Mouse (Mus musculus) lung, adult 18-20 months (tissue): ENCODE results near the gene Tecta.
A peak's percentile ranks its signal among the peaks of the same experiment; 100 is the strongest.

ENCODE experiments used
- DNase-seq, 2 experiments: peaks; one replicate each; pipeline ENCODE4 v3.0.0; 2022; ENCODE audit warnings: mixed read lengths in 2 of 2

Tecta gene

GRCm38 (mm10) chr9:42399829-42400228, at the start of gene Tecta:
Tecta (minus strand) TSS chr9:42399929.
- DNase-seq, result no peak

DNA sequence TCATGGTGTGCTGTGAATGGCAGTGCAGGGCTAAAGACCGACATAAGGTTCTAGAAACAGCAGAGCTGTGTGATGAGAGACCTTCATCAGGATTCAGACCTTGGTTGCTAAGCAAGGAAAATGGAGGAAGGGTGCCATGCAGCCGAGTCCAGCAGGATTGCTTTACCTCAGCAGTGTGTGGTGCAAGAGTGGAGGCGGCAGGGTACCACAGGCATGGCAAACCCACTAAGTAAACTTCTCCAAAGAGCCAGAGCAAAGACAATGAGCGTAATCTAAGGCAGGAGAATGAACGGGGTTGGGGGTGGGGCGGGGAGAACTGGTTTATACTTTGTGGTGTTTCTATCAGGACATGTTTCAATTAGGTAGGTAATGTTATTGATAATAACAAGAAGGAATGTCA, 49.3 kb upstream of the Tecta start:
- no peak for DNase-seq

GRCm38 (mm10) chr9:42442100-42442499, 42.4 kb upstream of the Tecta start:
- no peak for DNase-seq

DNA sequence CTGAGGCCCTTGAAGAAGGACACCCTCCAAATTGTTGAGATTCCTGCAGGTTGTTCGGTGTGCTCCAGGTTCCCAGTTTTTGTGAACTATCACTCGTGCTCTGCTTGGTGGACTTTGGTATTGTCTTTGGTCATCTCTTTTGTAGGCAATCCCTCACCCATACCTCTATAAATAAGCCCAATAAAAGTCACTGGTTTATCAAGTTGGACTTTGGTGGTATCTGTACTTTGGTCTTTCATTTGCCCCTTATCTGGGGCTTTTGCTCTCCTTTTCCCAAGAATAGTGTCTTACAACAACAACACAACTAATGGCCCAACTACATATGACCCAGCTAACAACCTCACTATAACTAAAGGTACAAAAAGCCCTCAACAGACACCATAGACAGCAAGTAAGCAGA, 41.5 kb upstream of the Tecta start:
- no peak for DNase-seq

DNA sequence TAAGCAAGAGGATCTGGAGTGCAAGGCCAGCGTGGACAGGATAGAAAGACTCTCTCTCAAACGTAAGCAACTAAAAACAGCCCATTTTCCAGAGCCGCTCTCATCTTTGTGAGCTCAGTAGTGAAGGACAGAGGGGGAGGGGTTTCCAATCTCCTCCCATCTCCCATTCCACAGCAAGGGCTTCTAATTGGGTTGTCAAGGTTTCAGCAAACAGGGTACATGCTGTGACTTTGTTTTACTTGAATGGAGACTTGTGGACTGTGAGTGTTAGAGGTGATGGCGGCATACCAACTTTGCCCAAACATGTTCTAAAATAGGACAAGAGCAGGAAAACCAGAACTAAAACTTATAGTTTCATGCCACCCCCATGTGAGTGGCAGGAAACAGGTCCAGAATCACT, 39.7 kb upstream of the Tecta start:
- DNase-seq, result no peak

DNA sequence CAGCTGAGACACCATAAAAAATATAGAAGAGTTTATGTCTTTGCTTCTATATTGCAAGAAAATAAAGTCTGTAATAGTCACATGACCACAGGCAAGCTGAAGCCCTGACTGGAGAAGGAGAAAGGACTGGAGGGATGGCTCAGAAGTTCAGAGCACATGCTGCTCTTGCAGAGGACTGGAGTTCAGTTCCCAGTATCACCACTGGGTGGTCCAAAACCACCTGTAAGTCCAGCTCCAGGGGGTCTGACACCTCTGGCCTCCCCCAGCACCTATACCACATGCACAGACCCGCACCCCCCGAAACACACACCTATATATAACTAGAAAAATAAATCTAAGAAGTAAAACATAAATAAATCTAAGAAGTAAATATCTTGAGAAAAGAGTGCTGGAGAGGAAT, 32.4 kb upstream of the Tecta start:
- no peak for DNase-seq

DNA sequence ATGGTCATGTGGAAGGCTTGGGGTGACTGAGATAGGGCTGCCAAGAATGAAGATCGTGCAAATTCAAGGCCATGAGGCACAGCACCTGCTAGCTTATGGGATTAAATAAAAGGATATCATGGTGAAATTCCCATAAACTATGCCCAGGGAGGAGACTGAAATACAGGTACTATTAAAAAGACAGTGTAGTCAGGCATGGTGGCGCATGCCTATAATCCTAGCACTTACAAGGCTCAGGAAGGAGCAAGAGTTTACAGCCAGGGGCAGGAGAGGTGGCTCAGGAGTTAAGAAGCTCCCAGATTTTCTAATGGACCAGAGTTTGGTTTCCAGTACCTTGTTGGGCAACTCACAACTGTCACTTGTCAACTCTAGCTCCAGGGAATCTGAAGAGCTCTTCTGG, 31.9 kb upstream of the Tecta start:
- DNase-seq, result no peak

DNA sequence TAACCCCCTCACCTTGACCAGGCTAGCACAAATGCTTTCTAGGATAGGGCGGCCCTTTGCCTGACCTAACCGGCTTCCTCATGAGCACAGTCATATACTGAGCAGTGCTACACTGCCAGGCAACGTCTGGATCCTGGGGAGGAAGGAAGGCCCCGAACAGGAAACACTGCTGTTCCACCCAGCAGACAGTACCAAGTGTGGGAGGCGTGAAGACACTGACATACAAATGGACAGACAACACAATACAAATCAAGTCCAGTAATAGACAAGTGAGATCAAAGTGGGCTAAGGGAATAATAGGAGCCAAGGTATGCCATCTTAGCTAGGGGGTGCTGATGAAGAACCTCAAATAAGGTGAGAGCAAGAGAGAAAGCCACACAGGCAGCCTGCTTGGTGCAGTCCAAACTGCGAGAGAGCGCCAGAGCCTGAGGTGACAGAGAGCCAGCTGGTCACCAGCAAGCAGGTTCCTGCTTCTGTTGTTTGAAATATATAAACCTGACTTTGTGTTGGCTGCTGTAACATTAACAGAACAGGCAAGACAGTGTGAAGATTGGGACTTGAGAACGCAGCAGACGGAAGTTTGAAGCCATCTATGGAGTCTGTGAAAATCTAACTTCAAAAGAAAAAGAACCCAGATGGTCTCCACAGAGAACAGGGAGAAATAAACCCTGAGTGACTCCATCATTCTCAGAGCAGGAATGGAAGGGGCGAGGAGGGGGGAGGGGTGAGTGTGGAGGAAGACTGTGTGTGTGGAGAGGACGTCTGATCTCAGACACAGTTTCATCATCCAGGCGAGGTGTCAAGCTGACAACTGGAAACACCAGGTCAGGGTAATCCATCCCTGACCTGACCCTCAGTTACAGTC, 28.6 kb upstream of the Tecta start:
- DNase-seq, result peak; percentile 24 to 36

- DNase-seq, result peak; percentile 10 to 40
Observed at GRCm38 (mm10) chr9:42426661-42427358, 27.1 kb upstream of the Tecta start.

- peak; percentile 72 to 76 for DNase-seq
Observed at GRCm38 (mm10) chr9:42423649-42424048, 23.9 kb upstream of the Tecta start.

- DNase-seq, result peak in 1 of 2 experiments; percentile 21
Observed at GRCm38 (mm10) chr9:42419687-42420086, 20.0 kb upstream of the Tecta start.

DNA sequence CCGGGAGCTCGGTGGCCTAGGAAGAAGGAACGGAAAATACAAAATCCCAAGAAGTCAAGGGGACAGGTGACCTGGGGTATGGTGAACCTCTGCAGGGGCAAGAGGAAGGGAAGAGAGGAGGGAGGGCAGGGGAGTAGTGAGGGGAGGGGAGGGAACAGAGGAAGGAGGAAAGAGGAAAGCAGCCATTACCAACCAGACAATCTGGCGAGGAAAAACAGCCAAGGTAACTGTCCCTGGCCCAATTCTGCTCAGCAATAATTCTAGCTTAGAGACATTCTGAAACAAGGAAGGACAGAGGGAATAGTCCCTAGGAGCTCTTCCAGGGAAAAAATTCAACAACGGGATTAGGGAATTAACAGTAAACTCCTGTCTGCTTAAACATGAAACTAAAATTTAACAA, 19.1 kb upstream of the Tecta start:
- no peak for DNase-seq

DNA sequence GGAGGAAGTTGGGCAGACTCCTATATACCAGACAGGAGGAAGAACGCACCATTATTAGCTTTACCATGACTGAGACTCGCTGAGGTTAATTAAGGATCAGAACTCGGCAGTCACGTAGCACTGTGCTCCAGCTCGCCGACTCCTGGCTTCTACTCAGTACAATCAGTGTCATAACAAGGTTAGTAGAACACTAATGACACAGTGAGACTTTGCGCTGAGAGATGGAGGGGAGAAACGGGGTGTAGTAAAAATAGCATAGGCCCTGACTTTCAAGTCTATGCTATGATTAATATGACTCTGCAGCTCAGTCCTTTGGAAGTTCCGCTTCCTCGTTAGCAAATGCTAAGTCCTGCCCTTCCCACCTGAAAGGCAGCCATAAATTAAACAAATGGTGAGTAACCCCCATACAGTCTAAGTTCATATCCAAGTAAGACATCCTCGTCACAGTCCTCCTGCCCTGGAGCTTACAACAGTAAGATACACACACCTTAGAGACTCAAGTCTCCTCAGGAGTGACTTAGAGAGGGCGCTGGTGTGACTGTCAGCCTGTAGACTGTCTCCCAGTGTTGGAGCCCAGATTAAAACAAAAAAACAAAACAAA, 17.7 kb upstream of the Tecta start:
- DNase-seq, result no peak

DNA sequence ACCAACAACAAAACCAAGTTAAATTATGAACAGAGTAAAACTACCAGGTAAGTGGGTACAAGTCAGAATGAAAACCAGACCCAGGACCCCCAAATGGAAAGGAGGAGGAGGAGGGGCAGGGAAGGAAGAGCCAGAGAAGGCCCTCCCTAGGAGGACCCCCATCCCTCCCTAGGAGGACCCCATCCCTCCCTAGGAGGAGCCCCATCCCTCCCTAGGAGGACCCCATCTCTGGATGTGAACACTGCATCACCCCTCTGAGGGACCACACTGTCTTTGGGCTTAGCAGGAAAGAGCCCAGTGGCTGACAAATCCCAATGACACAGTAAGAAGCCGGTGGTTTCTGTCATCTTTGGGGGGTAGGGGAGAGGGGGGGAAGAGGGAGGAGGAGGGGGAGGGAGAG, 15.5 kb upstream of the Tecta start:
- DNase-seq, result no peak

DNA sequence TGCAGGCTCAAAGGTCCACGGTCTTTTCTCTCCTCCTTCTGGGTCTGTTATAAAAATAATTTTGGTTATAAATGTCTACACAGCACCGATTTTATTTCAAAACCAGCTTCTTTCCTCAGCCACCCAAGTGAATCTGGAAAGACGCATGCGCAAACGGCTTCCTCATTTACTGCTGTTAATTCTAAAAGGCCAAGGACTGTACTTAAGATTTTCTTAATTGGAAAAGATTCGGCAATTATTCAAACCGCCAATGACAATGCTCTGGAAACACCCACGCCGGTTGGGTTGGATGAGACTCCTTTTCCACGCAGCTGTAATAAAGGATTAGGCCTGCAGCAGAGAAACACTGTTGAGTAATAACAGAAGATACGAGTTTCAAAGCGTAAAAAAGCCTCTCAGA, 13.6 kb upstream of the Tecta start:
- DNase-seq, result no peak

GRCm38 (mm10) chr9:42411296-42411695, 11.6 kb upstream of the Tecta start:
- peak in 1 of 2 experiments; percentile 1 for DNase-seq

GRCm38 (mm10) chr9:42405736-42406135, 6.0 kb upstream of the Tecta start:
- DNase-seq, result no peak

DNA sequence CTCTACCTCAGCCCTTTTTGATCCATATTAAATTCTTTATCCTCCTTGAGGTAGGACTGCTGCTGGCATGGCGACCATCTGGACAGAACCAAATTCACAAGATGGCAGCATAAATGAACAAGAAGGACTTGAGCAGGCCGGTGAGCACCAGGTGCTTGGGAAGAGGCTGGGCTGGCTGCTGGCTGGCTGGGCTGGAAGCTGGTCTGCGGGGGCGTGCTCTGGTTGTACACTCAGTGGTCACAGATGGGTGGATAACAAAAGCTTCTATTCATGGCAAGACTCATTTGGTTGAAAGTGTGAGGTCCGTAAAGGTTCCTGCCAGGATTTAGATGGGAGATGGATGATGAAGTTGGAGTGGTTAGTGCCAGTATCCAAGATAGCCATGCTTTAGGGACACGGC, 1.8 kb upstream of the Tecta start:
- DNase-seq, result no peak

DNA sequence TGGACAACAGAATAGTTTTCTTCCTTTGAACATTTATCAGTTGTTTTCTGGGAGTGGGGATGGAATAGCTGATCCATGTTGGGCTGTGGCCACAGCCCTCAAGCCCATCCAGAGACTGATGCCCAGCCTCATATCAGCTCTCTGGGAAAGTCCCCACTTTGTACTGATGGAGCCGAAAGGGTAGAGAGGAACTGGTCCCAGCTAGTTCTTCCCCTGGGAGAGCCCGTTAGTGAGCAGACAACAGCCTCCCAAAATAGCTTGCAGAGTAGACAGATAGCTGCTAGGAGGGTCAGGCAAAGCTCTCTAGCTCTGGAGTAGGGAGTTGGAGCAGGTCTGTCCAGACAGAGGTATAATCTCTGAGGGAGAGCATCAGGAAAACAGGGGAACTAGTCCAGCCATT, 3.6 kb downstream of the Tecta start:
- DNase-seq, result no peak

- no peak for DNase-seq
Observed at GRCm38 (mm10) chr9:42394903-42395302, 4.8 kb downstream of the Tecta start.

DNA sequence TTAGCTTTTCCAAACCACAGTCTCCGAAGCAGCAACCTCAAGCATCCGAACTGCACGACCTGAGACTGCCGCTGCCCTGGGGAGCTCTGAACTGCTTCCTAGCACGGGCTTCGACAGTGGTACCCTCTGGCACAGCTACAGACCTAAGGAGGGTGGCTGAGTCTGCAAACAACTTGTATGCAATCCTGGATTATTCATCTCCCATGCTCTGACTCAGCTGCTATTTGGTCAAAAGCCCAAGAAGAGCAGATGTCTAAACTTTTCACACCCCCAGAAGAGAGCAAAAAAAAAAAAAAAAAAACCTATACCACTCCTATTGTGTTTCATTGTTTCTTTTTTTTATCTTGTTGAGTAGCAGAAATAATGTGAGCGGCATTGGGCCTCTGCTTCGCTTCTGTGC, 5.4 kb downstream of the Tecta start:
- DNase-seq, result no peak

GRCm38 (mm10) chr9:42392927-42393326, 6.8 kb downstream of the Tecta start:
- DNase-seq, result no peak

DNA sequence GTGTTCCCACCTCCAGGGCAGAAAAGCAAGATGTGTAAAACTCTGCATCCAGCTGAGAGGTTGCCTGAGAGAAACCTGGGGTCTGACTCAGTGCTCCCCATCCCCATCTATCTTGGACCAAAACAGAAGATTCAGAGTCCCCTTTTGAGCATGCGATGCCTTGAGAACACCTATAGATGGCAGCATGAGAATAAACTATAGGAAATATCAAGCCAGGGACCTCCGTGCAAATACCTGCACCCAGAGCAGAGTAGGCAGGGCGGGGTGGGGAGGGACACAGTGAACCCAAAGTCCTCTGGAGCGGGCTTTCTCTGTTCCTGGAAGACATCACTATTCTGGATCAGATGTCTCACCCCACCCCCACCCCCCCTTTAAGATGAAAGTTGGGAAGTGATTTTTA, 11.2 kb downstream of the Tecta start:
- no peak for DNase-seq

DNA sequence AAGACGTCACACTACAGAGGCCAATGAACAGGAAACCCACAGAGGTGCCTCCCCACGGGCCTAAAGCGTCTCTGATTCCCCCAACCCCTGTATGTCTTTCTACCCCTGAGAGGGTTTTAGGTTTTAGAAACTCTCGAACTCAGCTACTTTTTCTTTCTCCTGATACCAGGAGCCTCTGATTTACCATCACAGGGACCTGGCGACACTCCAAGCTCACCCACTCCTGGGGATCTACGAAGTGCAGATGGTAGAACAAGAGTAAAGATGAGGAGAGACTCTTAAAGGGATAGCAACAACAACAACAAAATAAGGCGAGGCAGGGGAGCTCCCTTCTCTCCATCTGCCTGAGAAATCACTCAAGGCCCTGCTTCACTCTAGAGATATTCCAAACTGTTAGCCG, 12.7 kb downstream of the Tecta start:
- no peak for DNase-seq
